Mouse (Mus musculus) lung, postnatal 0 days (tissue): ENCODE results near the gene Zfp524.

Experiments
- CTCF ChIP-seq: IDR thresholded peaks from 2 replicates; pipeline ENCODE4 v1.5.1; 2016; ENCODE audit warnings: antibody characterized with exemption, mild to moderate bottlenecking
- EP300 ChIP-seq: IDR thresholded peaks from 2 replicates; pipeline ENCODE4 v1.6.1; 2016; ENCODE audit warnings: antibody characterized with exemption, mild to moderate bottlenecking, control low read depth

DNA sequence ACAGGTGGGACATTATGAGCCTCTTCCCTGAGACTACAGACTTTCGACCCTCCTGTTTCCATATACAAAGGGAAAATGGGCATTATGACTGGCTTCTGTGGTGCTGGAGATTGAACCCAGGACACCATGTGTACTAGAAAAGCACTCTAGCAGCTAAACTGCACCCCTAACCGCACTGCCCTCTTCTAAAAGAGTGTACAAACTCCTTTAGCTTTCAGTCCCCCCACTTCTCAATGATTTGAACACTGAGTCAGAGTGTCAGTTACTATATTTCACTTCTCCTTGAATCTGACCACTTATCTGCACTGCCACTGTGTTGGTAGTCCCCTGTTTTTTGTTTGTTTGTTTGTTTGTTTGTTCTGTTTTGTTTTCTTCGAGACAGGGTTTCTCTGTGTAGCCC is 19.6 kb downstream of the Zfp524 start, which contains the start of gene 4632433K11Rik:
- TF ChIP-seq CTCF (no peak), EP300 (no peak)
